Mouse (Mus musculus) small intestine, adult 2 months (tissue): ENCODE data around the gene Tbata. TPM values are rescaled to one million over a fixed set of nuclear protein-coding genes. Genes with fewer than 3 reads are reported as not detected.

Experiments used
- H3K27ac ChIP-seq: fragments of 200-500 bp; 2 replicates; pipeline ENCODE4 v1.5.1; 2012; ENCODE audit warnings: low read depth, low read length, control low read depth, inconsistent platforms; ENCODE audit not compliant: insufficient read depth
- H3K27me3 ChIP-seq: fragments of 200-500 bp; 2 replicates; pipeline ENCODE4 v1.6.1; 2012; ENCODE audit warnings: mild to moderate bottlenecking, moderate library complexity, low read length, inconsistent platforms; ENCODE audit not compliant: control insufficient read depth, insufficient read depth
- H3K36me3 ChIP-seq: fragments of 200-500 bp; 2 replicates; pipeline ENCODE4 v1.6.1; 2012; ENCODE audit warnings: mild to moderate bottlenecking, low read length, control low read depth, inconsistent platforms; ENCODE audit not compliant: control insufficient read depth, insufficient read depth
- H3K4me1 ChIP-seq: fragments of 200-500 bp; 2 replicates; pipeline ENCODE4 v1.6.1; 2012; ENCODE audit warnings: low read length, inconsistent platforms, mixed read lengths; ENCODE audit not compliant: control insufficient read depth, insufficient read depth, insufficient read length
- H3K4me3 ChIP-seq: fragments of 200-500 bp; 2 replicates; pipeline ENCODE4 v1.5.1; 2012; ENCODE audit warnings: low read depth, mild to moderate bottlenecking, control low read depth, inconsistent platforms, low read length, moderate library complexity
- CTCF ChIP-seq: fragments of 200-500 bp; IDR thresholded peaks from 2 replicates; pipeline ENCODE4 v1.5.1; 2012; ENCODE audit warnings: low read depth, mild to moderate bottlenecking, control low read depth, inconsistent platforms, low read length, moderate library complexity, mixed read lengths; ENCODE audit not compliant: insufficient replicate concordance, insufficient read length; ENCODE audit errors: extremely low read depth
- POLR2A ChIP-seq: fragments of 200-500 bp; IDR thresholded peaks from 2 replicates; pipeline ENCODE4 v1.6.1; 2012; ENCODE audit warnings: low read depth, mild to moderate bottlenecking, control low read depth, inconsistent platforms, low read length, moderate library complexity
- WGBS: fragments of 180-500 bp; shearing (Covaris S2); methylation state at CpG from one replicate; pipeline ENCODE4 v1.1.7; 2018; 5-methylcytosine and 5-hydroxymethylcytosine counted together
- polyA plus RNA-seq: library from polyadenylated mRNA; depleted of rRNA; stranded (reverse); fragments of >200 nt; gene quantifications from 2 replicates; pipeline ENCODE4 v1.2.3, GENCODE M21; 2012

Gene Tbata
- polyA plus RNA-seq, 1 experiment, result not detected

GRCm38 (mm10) chr10:61150616-61151015 is 21.1 kb upstream of the Tbata start:
- WGBS, result 33% methylated on average over 6 of the region's 6 CpGs
- no peak for TF ChIP-seq POLR2A
- no peak for TF ChIP-seq CTCF

GRCm38 (mm10) chr10:61152131-61152530 is 19.6 kb upstream of the Tbata start:
- Histone ChIP-seq H3K4me1 (no peaks in the 10 kb centered on the region; the same call in 1 of the 2 replicates), H3K27me3 (no peaks in the 10 kb centered on the region), H3K27ac (no peak overlapping the region), H3K36me3 (no peaks in the 10 kb centered on the region), H3K4me3 (no peak overlapping the region)
- no peak for TF ChIP-seq CTCF
- TF ChIP-seq POLR2A, result no peak

More at GRCm38 (mm10) chr10:61150616-61151015, 21.1 kb upstream of the Tbata start:
- Histone ChIP-seq H3K36me3 (no peaks in the 10 kb centered on the region), H3K27ac (no peak overlapping the region), H3K4me1 (peaks cover 1% of the 10 kb centered on the region; the same call in 1 of the 2 replicates), H3K4me3 (no peak overlapping the region), H3K27me3 (no peaks in the 10 kb centered on the region)

DNA sequence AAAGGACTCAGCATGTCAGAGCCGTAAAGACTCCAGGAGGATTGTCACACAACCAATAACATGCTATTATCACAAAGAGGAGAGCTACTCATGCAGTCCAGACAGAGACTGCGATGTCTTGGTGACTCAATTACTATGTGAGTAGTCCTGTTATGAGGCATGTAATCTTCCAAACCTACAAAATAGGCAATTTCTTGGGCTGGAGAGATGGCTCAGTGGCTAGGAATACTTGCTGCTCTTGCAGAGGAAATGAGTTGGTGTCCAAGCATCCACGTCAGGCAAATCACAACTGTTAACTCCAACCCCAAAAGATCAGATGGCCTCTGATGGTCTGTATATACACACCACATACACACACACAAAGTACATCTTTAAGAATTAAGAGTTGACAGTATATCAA is 16.1 kb upstream of the Tbata start:
- 83% methylated on average over 3 of the region's 3 CpGs for WGBS
- TF ChIP-seq POLR2A (no peak), CTCF (no peak)
- H3K36me3 ChIP-seq, result no peaks in the 10 kb centered on the region
- no peak overlapping the region for H3K4me3 ChIP-seq
- no peak overlapping the region for H3K27ac ChIP-seq
- no peaks in the 10 kb centered on the region for H3K4me1 ChIP-seq
- no peaks in the 10 kb centered on the region for H3K27me3 ChIP-seq

GRCm38 (mm10) chr10:61156453-61156852 is 15.3 kb upstream of the Tbata start:
- Histone ChIP-seq H3K27ac (no peak overlapping the region), H3K36me3 (no peaks in the 10 kb centered on the region), H3K4me1 (no peaks in the 10 kb centered on the region), H3K27me3 (no peaks in the 10 kb centered on the region), H3K4me3 (no peak overlapping the region)
- 85% methylated on average over 2 of the region's 2 CpGs for WGBS
- TF ChIP-seq CTCF (no peak), POLR2A (no peak)

- H3K36me3 ChIP-seq, result no peaks in the 10 kb centered on the region
- no peaks in the 10 kb centered on the region for H3K27me3 ChIP-seq
- H3K4me3 ChIP-seq, result no peak overlapping the region
- TF ChIP-seq POLR2A (no peak), CTCF (no peak)
- WGBS, result 28% methylated on average over 3 of the region's 3 CpGs
- no peak overlapping the region for H3K27ac ChIP-seq
- no peaks in the 10 kb centered on the region for H3K4me1 ChIP-seq
Measured at GRCm38 (mm10) chr10:61158594-61158993, 13.2 kb upstream of the Tbata start.

GRCm38 (mm10) chr10:61160089-61160488 is 11.7 kb upstream of the Tbata start:
- Histone ChIP-seq H3K27me3 (no peaks in the 10 kb centered on the region), H3K4me1 (no peaks in the 10 kb centered on the region), H3K27ac (no peak overlapping the region), H3K36me3 (no peaks in the 10 kb centered on the region), H3K4me3 (no peak overlapping the region)
- WGBS, result 38% methylated on average over 7 of the region's 7 CpGs
- TF ChIP-seq POLR2A (no peak), CTCF (no peak)

DNA sequence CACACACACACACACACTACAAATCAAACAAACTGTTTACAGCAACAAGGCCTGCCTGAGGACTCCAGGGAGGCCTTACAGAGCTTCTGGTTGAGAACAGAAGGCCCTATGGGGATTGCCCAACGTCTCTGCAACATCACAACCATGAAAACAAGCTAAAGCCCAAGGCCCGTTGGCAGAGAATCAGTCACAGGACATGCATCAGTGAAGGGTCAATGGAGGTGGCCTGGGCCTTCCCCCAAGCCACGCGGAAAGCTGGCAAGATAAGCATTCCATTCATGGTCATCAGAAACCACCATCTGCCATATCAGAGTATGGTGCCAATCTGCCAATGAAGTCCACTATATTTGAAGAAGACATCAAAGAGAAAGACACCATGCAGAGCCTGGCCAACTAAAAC is 11.1 kb upstream of the Tbata start:
- H3K36me3 ChIP-seq, result no peaks in the 10 kb centered on the region
- 70% methylated on average over 4 of the region's 4 CpGs for WGBS
- H3K4me3 ChIP-seq, result no peak overlapping the region
- H3K27ac ChIP-seq, result no peak overlapping the region
- H3K4me1 ChIP-seq, result no peaks in the 10 kb centered on the region
- H3K27me3 ChIP-seq, result no peaks in the 10 kb centered on the region
- TF ChIP-seq CTCF, result no peak
- TF ChIP-seq POLR2A, result no peak

DNA sequence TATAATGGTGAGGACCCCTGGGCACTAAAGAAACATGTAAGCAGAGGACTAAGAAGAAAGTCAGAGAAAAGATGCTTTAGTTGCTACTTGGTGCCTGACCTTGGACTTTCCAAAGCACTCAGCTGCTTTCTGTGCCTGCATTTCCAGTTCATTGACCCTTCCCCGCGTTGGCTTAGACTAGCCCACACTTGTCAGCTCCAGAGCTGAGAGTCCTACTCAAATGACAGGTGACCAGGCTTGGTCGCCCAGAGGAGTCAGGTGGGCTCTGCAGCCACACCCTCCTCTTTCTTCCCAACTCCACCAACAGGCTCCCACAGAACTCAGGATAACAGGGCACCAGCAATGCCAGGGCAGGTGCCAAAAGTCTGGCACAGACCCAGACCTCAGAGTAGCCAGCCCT is 9.4 kb upstream of the Tbata start:
- no peak overlapping the region for H3K4me3 ChIP-seq
- no peak for TF ChIP-seq POLR2A
- no peak for TF ChIP-seq CTCF
- H3K36me3 ChIP-seq, result no peaks in the 10 kb centered on the region
- H3K27me3 ChIP-seq, result no peaks in the 10 kb centered on the region
- no peaks in the 10 kb centered on the region for H3K4me1 ChIP-seq
- 66% methylated on average over 3 of the region's 3 CpGs for WGBS
- H3K27ac ChIP-seq, result no peak overlapping the region
